Mouse (Mus musculus) embryonic facial prominence, embryonic 14.5 days (tissue): ENCODE measurements around the gene Slc26a9. TPM values are rescaled to one million over a fixed set of nuclear protein-coding genes. Genes with fewer than 3 reads are reported as not detected.
A peak's percentile ranks its signal among the peaks of the same experiment; 100 is the strongest.

Experiments
- ATAC-seq: fragments of 200-750 bp; cut with Nextera tagmentation; 2 replicates; pipeline ENCODE4 v1.8.0; 2017; ENCODE audit warnings: low read depth, moderate number of reproducible peaks, moderate TSS enrichment
- DNase-seq: peaks from one replicate; pipeline ENCODE4 v3.0.0-alpha.2; 2015; ENCODE audit warnings: low spot score
- H3K27ac ChIP-seq: fragments of 300-500 bp; sonication (generic); replicated peaks from 2 replicates; pipeline ENCODE4 v1.5.1; 2014; ENCODE audit warnings: low read depth, mild to moderate bottlenecking, low read length, moderate library complexity
- H3K27me3 ChIP-seq: fragments of 300-500 bp; sonication (generic); replicated peaks from 2 replicates; pipeline ENCODE4 v1.6.1; 2014; ENCODE audit warnings: low read length; ENCODE audit not compliant: control insufficient read depth, insufficient read depth
- H3K36me3 ChIP-seq: fragments of 300-500 bp; sonication (generic); 2 replicates; pipeline ENCODE4 v1.6.1; 2014; ENCODE audit warnings: low read length, mixed read lengths; ENCODE audit not compliant: control insufficient read depth, insufficient read depth
- H3K4me1 ChIP-seq: fragments of 300-500 bp; sonication (generic); 2 replicates; pipeline ENCODE4 v1.6.1; 2014; ENCODE audit warnings: antibody characterized with exemption, low read length; ENCODE audit not compliant: control insufficient read depth, insufficient read depth
- H3K4me2 ChIP-seq: fragments of 300-500 bp; sonication (generic); 2 replicates; pipeline ENCODE4 v1.6.1; 2014; ENCODE audit warnings: low read depth, mild to moderate bottlenecking, low read length, moderate library complexity, mixed read lengths
- H3K4me3 ChIP-seq: fragments of 300-500 bp; sonication (generic); 2 replicates; pipeline ENCODE4 v1.5.1; 2014; ENCODE audit warnings: low read depth, mild to moderate bottlenecking, low read length
- H3K9ac ChIP-seq: fragments of 300-500 bp; sonication (generic); 2 replicates; pipeline ENCODE4 v1.6.1; 2014; ENCODE audit warnings: low read depth, mild to moderate bottlenecking, low read length, moderate library complexity, mixed read lengths
- H3K9me3 ChIP-seq: fragments of 300-500 bp; sonication (generic); 2 replicates; pipeline ENCODE4 v1.6.1; 2016; ENCODE audit warnings: low read length; ENCODE audit not compliant: control insufficient read depth
- WGBS: fragments of 180-500 bp; shearing (Covaris S2); extraction: QIAGEN DNeasy Blood & Tissue Kit; methylation state at CpG from one replicate; pipeline ENCODE4 v1.1.7; 2014; 5-methylcytosine and 5-hydroxymethylcytosine counted together
- polyA plus RNA-seq: library from polyadenylated mRNA; unstranded; fragments of >200 nt; fragmentation: Nextera tagmentation; extraction: Ambion mirVana; gene quantifications from 2 replicates; pipeline ENCODE4 v1.2.1, GENCODE M21; 2014

Gene Slc26a9
- 0.10 TPM in 1 of 2 replicates, not detected in the other for polyA plus RNA-seq

GRCm38 (mm10) chr1:131743868-131744464 lies at the start of gene Slc26a9:
Gene Slc26a9, plus strand, starts transcription at chr1:131744022.
- no peak within 1 kb of the TSS for H3K4me3 ChIP-seq
- H3K9me3 ChIP-seq = no peaks in the 10 kb centered on the region
- H3K4me1 ChIP-seq = no peaks in the 10 kb centered on the region
- ATAC-seq (peak; percentile 65), DNase-seq (no peak)
- 57% methylated on average over 10 of the region's 10 CpGs for WGBS
- no peak within 1 kb of the TSS for H3K27ac ChIP-seq
- H3K27me3 ChIP-seq = no peaks in the 10 kb centered on the region
- H3K4me2 ChIP-seq = no peak within 1 kb of the TSS
- H3K36me3 ChIP-seq = no peaks in the 10 kb centered on the region
- H3K9ac ChIP-seq = no peak within 1 kb of the TSS

DNA sequence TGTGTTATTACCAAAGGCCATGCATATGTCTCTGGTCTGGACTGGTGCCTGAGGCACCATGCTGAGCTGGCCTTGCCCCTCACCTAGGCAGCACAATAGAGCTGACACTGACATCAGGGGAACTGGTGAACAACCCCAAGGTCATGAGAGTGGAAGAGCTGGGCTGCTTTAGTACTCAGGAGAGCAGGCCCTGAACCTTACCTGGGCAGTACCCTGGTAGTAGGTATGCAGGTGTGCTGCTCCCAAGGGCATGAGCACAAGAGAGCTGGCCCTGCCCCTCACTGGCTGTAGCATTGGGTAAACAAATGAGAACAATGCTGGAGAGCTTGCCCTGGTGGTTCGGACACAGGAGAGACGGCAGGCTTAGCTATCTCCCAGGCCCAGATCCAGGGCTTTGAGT lies 48.5 kb upstream of the Slc26a9 start:
- Histone ChIP-seq H3K4me3 (no peak overlapping the region), H3K36me3 (no peaks in the 10 kb centered on the region), H3K4me1 (peaks cover 8% of the 10 kb centered on the region; the same call in 1 of the 2 replicates), H3K27ac (no peak overlapping the region), H3K4me2 (no peak overlapping the region), H3K9ac (no peak overlapping the region), H3K9me3 (no peaks in the 10 kb centered on the region), H3K27me3 (no peaks in the 10 kb centered on the region)
- no peak for ATAC-seq
- WGBS = 69% methylated on average over 2 of the region's 2 CpGs
- DNase-seq = no peak

- no peak for ATAC-seq
- no peak overlapping the region for H3K9ac ChIP-seq
- 26% methylated on average over 4 of the region's 4 CpGs for WGBS
Observed at GRCm38 (mm10) chr1:131696325-131696724, 47.5 kb upstream of the Slc26a9 start.

GRCm38 (mm10) chr1:131698770-131699169 lies 45.1 kb upstream of the Slc26a9 start:
- Histone ChIP-seq H3K9ac (no peak overlapping the region), H3K27ac (no peak overlapping the region), H3K9me3 (no peaks in the 10 kb centered on the region), H3K4me2 (no peak overlapping the region), H3K4me3 (no peak overlapping the region), H3K36me3 (no peaks in the 10 kb centered on the region), H3K27me3 (no peaks in the 10 kb centered on the region), H3K4me1 (no peaks in the 10 kb centered on the region)
- DNase-seq (no peak), ATAC-seq (no peak)
- 83% methylated on average over 3 of the region's 3 CpGs for WGBS

More at GRCm38 (mm10) chr1:131696325-131696724, 47.5 kb upstream of the Slc26a9 start:
- DNase-seq = peak; percentile 53
- no peak overlapping the region for H3K4me2 ChIP-seq
- H3K27me3 ChIP-seq = no peaks in the 10 kb centered on the region
- no peak overlapping the region for H3K27ac ChIP-seq
- no peak overlapping the region for H3K4me3 ChIP-seq
- no peaks in the 10 kb centered on the region for H3K9me3 ChIP-seq
- H3K36me3 ChIP-seq = no peaks in the 10 kb centered on the region
- no peaks in the 10 kb centered on the region; the same call in 1 of the 2 replicates for H3K4me1 ChIP-seq

DNA sequence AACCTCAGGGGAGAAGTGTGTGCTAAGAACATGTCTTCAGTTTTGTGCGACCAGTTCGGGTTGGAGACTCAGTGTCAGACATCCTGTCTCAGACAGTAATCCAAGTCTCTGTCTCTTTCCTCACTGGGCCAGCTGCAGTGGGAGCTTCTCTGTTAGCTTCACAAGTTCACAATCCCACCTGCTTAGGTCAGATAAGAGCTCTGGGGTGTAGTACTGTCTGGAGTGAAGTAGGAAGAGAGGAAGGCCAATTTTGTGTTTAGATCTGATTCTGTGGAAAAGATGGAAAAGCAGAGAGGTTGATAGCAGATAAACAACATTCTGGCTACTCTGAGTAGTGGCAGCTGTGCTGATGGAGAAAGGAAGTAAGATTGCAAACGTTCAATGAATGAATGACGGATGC lies 44.2 kb upstream of the Slc26a9 start:
- no peak overlapping the region for H3K4me3 ChIP-seq

DNA sequence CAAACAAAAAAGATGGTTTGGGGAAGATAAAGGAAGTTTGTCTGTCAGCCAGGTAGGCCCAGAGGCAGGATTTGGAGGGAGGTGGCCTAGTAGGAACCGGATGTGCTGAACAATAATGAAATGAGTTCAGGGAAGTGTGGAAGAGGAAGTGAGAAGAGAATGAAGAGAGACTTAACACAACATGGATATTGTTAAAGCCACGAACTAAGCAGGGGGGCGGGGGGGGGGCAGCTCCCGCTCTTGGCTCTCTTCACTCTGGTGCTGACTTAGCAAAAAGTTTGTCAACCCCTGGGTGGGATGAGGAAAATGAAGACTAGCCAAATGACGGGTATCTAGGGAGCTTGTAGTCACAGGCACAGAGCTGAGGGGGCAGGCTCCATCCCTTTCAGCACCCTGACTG lies 43.4 kb upstream of the Slc26a9 start:
- WGBS = 67% methylated on average over 5 of the region's 5 CpGs
- no peak overlapping the region for H3K4me2 ChIP-seq
- DNase-seq = no peak
- no peak overlapping the region for H3K4me3 ChIP-seq
- no peak overlapping the region for H3K27ac ChIP-seq
- no peaks in the 10 kb centered on the region for H3K4me1 ChIP-seq
- H3K27me3 ChIP-seq = no peaks in the 10 kb centered on the region
- no peak overlapping the region for H3K9ac ChIP-seq
- no peaks in the 10 kb centered on the region for H3K9me3 ChIP-seq
- no peaks in the 10 kb centered on the region for H3K36me3 ChIP-seq
- ATAC-seq = no peak

More for the DNA sequence above, 44.2 kb upstream of the Slc26a9 start:
- ATAC-seq = no peak
- Histone ChIP-seq H3K27ac (no peak overlapping the region), H3K4me1 (no peaks in the 10 kb centered on the region), H3K27me3 (no peaks in the 10 kb centered on the region), H3K9ac (no peak overlapping the region), H3K4me2 (no peak overlapping the region), H3K9me3 (no peaks in the 10 kb centered on the region), H3K36me3 (no peaks in the 10 kb centered on the region)
- no peak for DNase-seq
- 81% methylated on average over 4 of the region's 4 CpGs for WGBS

DNA sequence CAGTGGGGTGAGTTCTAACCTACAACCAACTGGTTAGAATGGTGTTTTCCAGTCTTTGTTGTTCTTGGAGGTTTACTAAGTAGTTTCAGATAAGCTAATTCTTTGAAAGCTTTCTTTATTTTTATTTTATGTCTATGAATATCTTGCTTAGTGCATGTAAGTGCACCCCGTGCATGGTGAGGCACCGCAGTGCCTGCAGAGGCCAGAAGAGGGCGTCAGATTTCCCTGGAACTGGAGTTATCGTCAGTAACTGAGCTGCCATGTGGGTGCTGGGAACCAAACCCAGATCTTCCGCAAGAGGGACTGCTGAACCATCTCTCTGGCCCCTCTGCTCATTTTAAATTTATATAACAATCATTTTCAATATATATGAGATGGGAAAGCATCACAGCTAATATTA lies 42.4 kb upstream of the Slc26a9 start:
- Histone ChIP-seq H3K36me3 (no peaks in the 10 kb centered on the region), H3K27ac (no peak overlapping the region), H3K9me3 (no peaks in the 10 kb centered on the region), H3K4me3 (no peak overlapping the region), H3K4me2 (no peak overlapping the region), H3K27me3 (no peaks in the 10 kb centered on the region), H3K9ac (no peak overlapping the region), H3K4me1 (no peaks in the 10 kb centered on the region)
- no peak for DNase-seq
- 82% methylated on average over 5 of the region's 5 CpGs for WGBS
- ATAC-seq = no peak

DNA sequence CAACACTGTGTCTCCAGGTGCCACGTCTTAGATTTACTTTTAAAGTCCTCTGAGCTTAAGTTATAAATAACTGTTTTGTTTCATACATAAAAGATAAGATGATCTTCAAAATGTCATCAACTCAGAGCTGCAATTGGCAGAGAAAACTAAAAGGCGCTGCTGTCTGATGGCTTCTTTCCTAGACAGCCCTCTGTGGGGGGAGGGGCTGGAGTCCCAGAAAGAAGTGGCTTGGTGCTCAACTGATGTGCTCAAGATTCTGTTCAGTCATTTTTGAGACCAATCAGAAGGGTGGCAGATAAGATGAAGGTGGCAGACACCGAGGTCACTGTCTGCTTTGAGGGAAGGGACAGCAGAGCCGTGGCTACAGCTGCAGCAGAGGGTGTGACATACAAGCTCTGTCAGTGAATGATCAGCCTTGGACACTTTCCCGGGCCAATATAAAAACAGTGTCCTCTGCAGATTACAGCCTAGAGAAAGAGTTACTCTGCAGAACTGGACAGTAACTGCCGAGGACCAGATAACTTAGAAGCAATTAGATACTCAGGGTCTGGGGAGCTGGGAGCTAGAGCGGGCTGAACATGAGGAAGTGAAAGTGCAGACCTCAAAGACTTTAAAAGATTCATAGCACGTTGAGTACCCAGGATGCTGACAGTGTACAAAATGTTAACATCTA lies 41.6 kb upstream of the Slc26a9 start:
- WGBS = 72% methylated on average over 8 of the region's 8 CpGs
- no peak overlapping the region for H3K4me2 ChIP-seq
- no peak overlapping the region for H3K4me3 ChIP-seq
- no peak for DNase-seq
- no peak overlapping the region for H3K27ac ChIP-seq
- H3K4me1 ChIP-seq = no peaks in the 10 kb centered on the region
- H3K9me3 ChIP-seq = no peaks in the 10 kb centered on the region
- H3K27me3 ChIP-seq = no peaks in the 10 kb centered on the region
- H3K36me3 ChIP-seq = no peaks in the 10 kb centered on the region
- ATAC-seq = no peak
- H3K9ac ChIP-seq = no peak overlapping the region

DNA sequence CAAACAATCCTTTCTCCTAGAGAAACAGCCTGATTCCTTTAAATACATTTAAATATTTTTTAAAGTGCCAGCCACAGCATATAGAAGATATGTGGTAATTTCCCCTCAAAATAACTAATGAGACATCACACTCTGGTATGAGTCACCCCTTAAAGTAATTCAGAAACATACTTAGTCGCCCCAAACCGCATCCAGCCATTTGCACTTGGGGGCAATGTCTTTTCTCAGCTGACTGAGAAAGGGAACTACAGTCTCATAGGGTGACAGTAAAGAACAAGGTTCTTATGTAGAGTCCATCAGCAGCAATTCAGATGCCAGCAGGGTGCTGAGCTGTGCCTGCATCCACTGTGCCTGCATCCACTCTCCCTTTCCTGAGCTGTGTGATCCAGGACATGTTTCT lies 40.3 kb upstream of the Slc26a9 start:
- Histone ChIP-seq H3K4me2 (no peak overlapping the region), H3K27me3 (no peaks in the 10 kb centered on the region), H3K4me3 (no peak overlapping the region), H3K9ac (no peak overlapping the region), H3K4me1 (no peaks in the 10 kb centered on the region), H3K27ac (no peak overlapping the region), H3K36me3 (no peaks in the 10 kb centered on the region), H3K9me3 (no peaks in the 10 kb centered on the region)
- ATAC-seq = no peak
- DNase-seq = no peak
- 67% methylated on average over 2 of the region's 2 CpGs for WGBS
